Mouse (Mus musculus): ENCODE measurements around the gene Stub1. TPM values are rescaled to one million over a fixed set of nuclear protein-coding genes. Genes with fewer than 3 reads are reported as not detected.

The Stub1 gene
- total RNA-seq, 2 experiments from 2014 or later, result 162 to 171 TPM

- TF ChIP-seq CTCF (IDR thresholded peaks at IDR 0.05), result no peak
- no peak for DNase-seq (ENCODE audit: extremely low spot score in 1 of 2, low spot score in 2 of 2)
- H3K27ac ChIP-seq, result peak overlapping the region; percentile 88
- H3K4me3 ChIP-seq, result peak overlapping the region; percentile 91
- intact Hi-C loops (cut with DNase I), result no loop called here
Measured at GRCm38 (mm10) chr17:25867836-25868600, 34.8 kb upstream of the Stub1 start.

DNA sequence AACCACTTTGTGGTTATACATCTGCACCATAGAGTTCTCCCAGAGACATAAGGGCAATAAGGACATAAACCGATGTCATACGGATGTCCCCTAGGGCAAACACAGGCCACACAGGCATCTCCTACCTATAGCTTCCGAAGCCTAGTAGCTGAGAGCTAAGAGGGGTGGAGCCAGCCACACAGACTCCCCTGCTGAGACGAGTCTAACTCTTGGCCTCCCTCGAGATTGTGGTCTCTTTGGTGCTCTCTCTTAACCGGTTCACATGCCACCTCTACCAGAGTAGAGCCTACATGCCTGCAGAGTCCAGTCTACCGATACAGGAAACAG, 34.3 kb upstream of the Stub1 start:
- Histone ChIP-seq H3K27ac (peak overlapping the region; percentile 88), H3K4me3 (peak overlapping the region; percentile 91)
- no peak for DNase-seq (ENCODE audit: extremely low spot score in 1 of 2, low spot score in 2 of 2)
- TF ChIP-seq CTCF (IDR thresholded peaks at IDR 0.05), result no peak
- intact Hi-C loops (cut with DNase I), result no loop called here

- DNase-seq (ENCODE audit: extremely low spot score in 1 of 2, low spot score in 2 of 2), result no peak
- TF ChIP-seq CTCF (IDR thresholded peaks at IDR 0.05), result no peak
- Histone ChIP-seq H3K27ac (no peak overlapping the region), H3K4me3 (no peak overlapping the region)
- intact Hi-C loops (cut with DNase I), result no loop called here
Measured at GRCm38 (mm10) chr17:25866172-25866571, 33.0 kb upstream of the Stub1 start.

DNA sequence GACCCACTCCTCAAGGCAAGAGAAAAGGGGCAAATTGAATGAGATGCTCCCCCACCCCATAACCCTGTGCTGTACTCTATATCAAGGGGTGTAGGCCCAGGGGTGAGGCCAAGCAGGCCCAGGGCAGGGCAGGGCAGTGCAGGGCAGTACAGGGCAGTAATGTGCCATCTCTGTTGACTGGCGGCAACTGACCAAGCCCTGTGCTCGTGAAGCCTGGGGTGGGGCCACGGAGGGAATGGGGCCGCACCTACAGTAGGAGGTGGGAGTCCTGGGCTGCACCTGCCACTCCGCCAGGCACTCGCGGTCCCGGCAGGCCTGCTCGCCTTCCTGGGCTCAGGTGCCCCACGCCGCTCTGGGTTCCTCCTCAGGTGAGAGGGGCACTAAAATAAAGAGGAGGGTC, 32.1 kb upstream of the Stub1 start:
- Histone ChIP-seq H3K4me3 (no peak overlapping the region), H3K27ac (no peak overlapping the region)
- intact Hi-C loops (cut with DNase I), result no loop called here
- DNase-seq (ENCODE audit: extremely low spot score in 1 of 2, low spot score in 2 of 2), result no peak
- no peak for TF ChIP-seq CTCF (IDR thresholded peaks at IDR 0.05)

DNA sequence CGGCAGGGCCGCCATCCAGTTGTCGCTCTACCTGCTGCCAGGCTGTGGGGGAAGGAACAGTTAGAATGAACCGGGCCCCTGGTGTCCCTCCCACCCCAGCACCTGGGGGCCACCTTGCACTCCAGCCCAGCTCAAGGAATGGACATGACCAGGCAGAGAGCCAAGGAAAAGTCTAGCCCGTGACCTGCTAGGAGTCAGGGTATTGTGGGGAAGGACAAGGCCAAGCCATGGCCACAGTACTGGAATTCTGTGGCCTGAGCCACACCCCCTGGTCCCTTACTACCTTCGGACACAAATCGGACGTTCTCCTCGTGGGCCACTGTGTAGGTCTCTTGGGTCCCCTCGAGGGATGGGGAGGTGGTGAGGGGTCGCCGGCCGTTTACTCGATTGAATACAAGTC, 31.1 kb upstream of the Stub1 start:
- Histone ChIP-seq H3K4me3 (no peak overlapping the region), H3K27ac (no peak overlapping the region)
- intact Hi-C loops (cut with DNase I), result no loop called here
- DNase-seq (ENCODE audit: extremely low spot score in 1 of 2, low spot score in 2 of 2), result no peak
- no peak for TF ChIP-seq CTCF (IDR thresholded peaks at IDR 0.05)

DNA sequence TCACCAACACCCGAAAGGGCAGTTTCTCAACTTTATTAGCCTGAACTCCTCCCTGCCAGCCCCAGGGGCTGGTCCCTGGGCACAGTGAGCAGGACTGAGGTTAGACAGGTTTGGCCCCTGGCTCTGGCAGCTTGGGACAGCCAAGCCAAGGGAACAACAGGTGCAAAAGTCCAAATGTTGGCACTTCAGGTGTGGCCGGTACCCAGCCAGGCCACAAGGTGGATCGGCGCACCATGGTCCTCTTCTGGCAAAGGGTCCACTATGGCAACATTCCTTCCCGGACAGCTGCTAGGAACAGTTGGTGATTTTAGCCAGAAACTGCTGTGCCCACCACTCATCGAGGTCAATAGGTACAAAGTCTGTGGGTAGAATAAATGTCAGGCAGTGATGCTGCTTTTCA, 30.5 kb upstream of the Stub1 start:
- no peak for DNase-seq (ENCODE audit: extremely low spot score in 1 of 2, low spot score in 2 of 2)
- intact Hi-C loops (cut with DNase I), result no loop called here
- no peak overlapping the region for H3K27ac ChIP-seq
- TF ChIP-seq CTCF (IDR thresholded peaks at IDR 0.05), result no peak
- H3K4me3 ChIP-seq, result no peak overlapping the region

- peak overlapping the region; percentile 73 for H3K4me3 ChIP-seq
- peak overlapping the region; percentile 97 for H3K27ac ChIP-seq
- no peak for TF ChIP-seq CTCF (IDR thresholded peaks at IDR 0.05)
- intact Hi-C loops (cut with DNase I), result no loop called here
- DNase-seq (ENCODE audit: extremely low spot score in 1 of 2, low spot score in 2 of 2), result no peak
Measured at GRCm38 (mm10) chr17:25861704-25862612, 28.8 kb upstream of the Stub1 start.

DNA sequence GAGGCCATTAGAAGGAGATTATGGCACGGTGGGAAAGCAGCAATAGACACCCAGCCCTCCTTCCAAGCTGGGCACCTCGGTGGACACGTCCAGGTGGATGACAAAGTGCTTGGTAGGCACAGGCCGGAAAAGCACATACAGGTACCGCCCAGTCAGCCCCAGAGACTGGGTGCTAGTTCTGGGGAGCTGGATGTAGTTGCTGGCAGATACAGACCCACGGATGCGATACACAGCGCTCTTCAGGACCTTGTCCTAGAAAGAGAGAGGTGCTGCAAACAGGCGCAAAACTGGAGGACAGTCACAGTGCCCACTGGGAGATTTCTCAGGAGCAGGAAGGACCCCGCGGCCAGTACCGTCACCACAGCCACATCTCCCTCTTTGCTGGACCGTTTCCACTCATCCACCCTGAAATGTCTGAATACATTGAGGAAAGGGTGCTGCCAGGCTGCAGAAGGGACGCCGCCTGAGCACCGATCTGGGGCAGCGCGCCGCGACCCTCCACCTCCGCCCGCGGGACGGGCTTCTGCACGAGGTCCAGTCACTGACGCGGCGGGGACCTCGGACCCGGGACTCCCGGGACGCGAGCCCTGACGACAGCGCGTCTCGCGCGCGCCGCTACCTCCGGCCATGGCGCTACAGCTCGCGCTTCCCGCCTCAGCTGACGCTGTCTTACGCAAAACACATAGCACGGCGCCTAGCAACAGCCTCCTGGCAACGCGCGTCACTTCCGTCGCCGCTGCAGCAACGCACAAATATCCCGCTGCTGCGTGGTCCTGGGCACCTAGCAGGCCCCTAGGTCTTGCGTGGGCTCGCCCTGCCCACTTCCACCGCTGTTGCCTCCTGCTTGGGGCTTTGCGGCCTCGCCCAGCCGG, 27.9 kb upstream of the Stub1 start, which contains the start of gene Wdr90:
Wdr90 (minus strand) TSS at position 670 of the 872 bp plus-strand sequence.
- peak; percentile 22; the same call in 1 of the 2 replicates for TF ChIP-seq CTCF (IDR thresholded peaks at IDR 0.05)
- peak; percentile 93 to 94 for DNase-seq (ENCODE audit: extremely low spot score in 1 of 2, low spot score in 2 of 2)
- Histone ChIP-seq H3K4me3 (peak within 1 kb of the TSS; percentile 73), H3K27ac (peak within 1 kb of the TSS; percentile 97)
- intact Hi-C loops (cut with DNase I), result no loop called here

DNA sequence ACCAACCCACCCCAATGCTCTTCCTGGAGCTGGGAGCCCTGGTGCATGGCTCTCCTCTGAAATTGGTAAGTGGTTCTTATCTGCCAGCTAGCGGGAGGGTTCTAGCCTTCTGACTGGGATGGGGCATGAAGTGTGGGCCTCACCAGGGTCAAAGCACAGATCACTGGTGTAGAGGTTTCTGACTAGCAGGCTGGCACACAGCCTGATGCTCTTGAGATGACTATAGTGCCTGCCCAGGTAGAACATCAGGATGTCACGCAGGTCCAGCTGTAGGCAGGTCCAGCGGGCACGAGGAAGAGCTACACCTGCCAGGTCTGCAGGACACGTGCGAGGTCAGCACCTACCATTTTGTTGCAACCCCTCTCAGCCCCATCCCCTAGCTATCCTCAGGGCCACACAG, 27.0 kb upstream of the Stub1 start:
- Histone ChIP-seq H3K4me3 (no peak overlapping the region), H3K27ac (no peak overlapping the region)
- intact Hi-C loops (cut with DNase I), result no loop called here
- DNase-seq (ENCODE audit: extremely low spot score in 1 of 2, low spot score in 2 of 2), result no peak
- TF ChIP-seq CTCF (IDR thresholded peaks at IDR 0.05), result no peak

DNA sequence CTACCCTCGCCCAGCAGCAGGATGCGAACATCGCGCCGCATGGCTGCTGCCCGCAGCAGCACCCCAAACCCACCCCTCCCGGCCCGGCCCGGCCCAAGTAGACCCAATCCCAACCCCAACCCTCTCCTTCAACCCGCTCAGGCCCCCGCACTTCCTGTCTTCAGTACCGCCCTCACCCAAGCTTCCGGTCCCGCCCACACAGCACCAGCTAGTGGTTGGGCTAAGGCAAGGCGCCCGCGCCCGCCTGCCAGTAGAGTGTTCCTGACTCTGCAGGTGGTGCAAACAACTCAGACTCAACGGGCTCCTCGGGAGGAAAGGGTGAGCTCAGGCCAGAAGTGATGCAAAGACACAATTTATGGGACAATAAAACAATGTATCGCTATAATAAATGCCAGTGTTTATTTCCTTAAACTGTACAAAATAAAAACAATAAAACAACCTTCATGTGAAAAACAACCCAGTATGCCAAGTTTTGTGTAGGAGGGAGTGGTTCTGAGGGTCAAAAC, 11.2 kb upstream of the Stub1 start, which contains the start of gene Rhot2:
Rhot2 (minus strand) TSS at position 456 of the 506 bp plus-strand sequence.
- intact Hi-C loops (cut with DNase I), result no loop called here
- peak; percentile 93 to 94 for DNase-seq (ENCODE audit: extremely low spot score in 1 of 2, low spot score in 2 of 2)
- Histone ChIP-seq H3K4me3 (peak within 1 kb of the TSS; percentile 85), H3K27ac (peak within 1 kb of the TSS; percentile 92)
- TF ChIP-seq CTCF (IDR thresholded peaks at IDR 0.05), result peak; percentile 52

All from left cerebral cortex, adult 2 months (tissue).